Mouse (Mus musculus) E14TG2a.4 (cell line): ENCODE results near the gene C1qb.

Experiments
- CTCF ChIP-seq: conservative IDR thresholded peaks from 2 replicates; pipeline ENCODE4 v1.5.1; 2014; ENCODE audit warnings: low read length
- POU5F1 ChIP-seq: IDR thresholded peaks from 2 replicates; pipeline ENCODE4 v1.6.1; 2014; ENCODE audit warnings: low read length, borderline replicate concordance

- TF ChIP-seq CTCF (no peak), POU5F1 (no peak)
Observed at GRCm38 (mm10) chr4:136848565-136848964, 37.4 kb downstream of the C1qb start.
